8 mouse cellular contexts compared by ENCODE assay signal in genomic region chr1:186264639-186265038, GRCm38 (mm10).
A peak's percentile ranks its signal among the peaks of the same experiment; 100 is the strongest.
DNase-seq lines count a peak whose midpoint lies in the region; ATAC-seq and TF ChIP-seq lines count a peak whose summit lies in the region.

No protein-coding gene starts in this region.

- H3K4me2 ChIP-seq in embryonic facial prominence, embryonic 14.5 days (ENCODE audit: low read depth, low read length) = no peak overlapping the region
- 0 out of 2 replicates have a peak overlapping the region, but pooled peaks have one; percentile 4 for H3K4me2 ChIP-seq in heart, embryonic 13.5 days
- no peak overlapping the region for H3K4me2 ChIP-seq in lung, postnatal 0 days (replicated peaks; ENCODE audit: low read depth, low read length)

- no peak overlapping the region for H3K9ac ChIP-seq in embryonic facial prominence, embryonic 14.5 days (ENCODE audit: low read depth, low read length)
- H3K9ac ChIP-seq in heart, embryonic 13.5 days = no peak overlapping the region
- no peak overlapping the region for H3K9ac ChIP-seq in lung, postnatal 0 days (replicated peaks; ENCODE audit: low read depth)

- H3K27ac ChIP-seq in embryonic facial prominence, embryonic 14.5 days (replicated peaks; ENCODE audit: low read depth, low read length) = peak overlapping the region; percentile 49
- H3K27ac ChIP-seq in heart, embryonic 13.5 days (replicated peaks) = peak overlapping the region; percentile 85
- H3K27ac ChIP-seq in lung, postnatal 0 days (ENCODE audit: low read length) = no peak overlapping the region

- H3K4me1 ChIP-seq in embryonic facial prominence, embryonic 14.5 days (ENCODE audit: control insufficient read depth, insufficient read depth, low read length) = peaks cover 16% of the 10 kb centered on the region
- H3K4me1 ChIP-seq in heart, embryonic 13.5 days = peaks cover 41% of the 10 kb centered on the region
- peaks cover 16% of the 10 kb centered on the region; the same call in 1 of the 2 replicates for H3K4me1 ChIP-seq in lung, postnatal 0 days (ENCODE audit: insufficient read depth, low read depth, low read length)

- peak; percentile 62 for DNase-seq in left cerebral cortex, postnatal 4 days
- DNase-seq in left cerebral cortex, postnatal 25 days (ENCODE audit: low spot score in 2 of 2) = no peak
- peak; percentile 80 for DNase-seq in embryonic facial prominence, embryonic 14.5 days (ENCODE audit: low spot score)
- DNase-seq in lung, postnatal 0 days (ENCODE audit: low spot score) = peak; percentile 69
- no peak for DNase-seq in embryo, embryonic 10.5 days (ENCODE audit: low spot score)
- no peak for DNase-seq in ovary, postnatal 10 days (ENCODE audit: low spot score)
- no peak for DNase-seq in thymus, postnatal 25 days

- H3K9me3 ChIP-seq in embryonic facial prominence, embryonic 14.5 days (ENCODE audit: control insufficient read depth, low read length) = peaks cover 10% of the 10 kb centered on the region; the same call in 1 of the 2 replicates
- H3K9me3 ChIP-seq in heart, embryonic 13.5 days = peaks cover 6% of the 10 kb centered on the region; the same call in 1 of the 2 replicates
- no peaks in the 10 kb centered on the region for H3K9me3 ChIP-seq in lung, postnatal 0 days (ENCODE audit: low read length)

- H3K36me3 ChIP-seq in embryonic facial prominence, embryonic 14.5 days (ENCODE audit: control insufficient read depth, insufficient read depth, low read length) = no peaks in the 10 kb centered on the region
- no peaks in the 10 kb centered on the region for H3K36me3 ChIP-seq in heart, embryonic 13.5 days
- no peaks in the 10 kb centered on the region for H3K36me3 ChIP-seq in lung, postnatal 0 days (ENCODE audit: insufficient read depth, low read length)

- no peak for TF ChIP-seq CTCF in lung, postnatal 0 days (IDR thresholded peaks at IDR 0.05)

- TF ChIP-seq EP300 in lung, postnatal 0 days (IDR thresholded peaks at IDR 0.05) = no peak

- intact Hi-C loops in left cerebral cortex, postnatal 4 days (cut with DNase I) = no loop called here
- intact Hi-C loops in left cerebral cortex, postnatal 25 days (cut with DNase I) = no loop called here

- WGBS in embryonic facial prominence, embryonic 14.5 days = 35% methylated on average over 3 of the region's 3 CpGs
- WGBS in heart, embryonic 13.5 days = 38% methylated on average over 3 of the region's 3 CpGs
- 18% methylated on average over 3 of the region's 3 CpGs for whole genome bisulfite sequencing in lung, postnatal 0 days

- H3K27me3 ChIP-seq in embryonic facial prominence, embryonic 14.5 days (replicated peaks; ENCODE audit: control insufficient read depth, insufficient read depth, low read length) = no peaks in the 10 kb centered on the region
- H3K27me3 ChIP-seq in heart, embryonic 13.5 days (replicated peaks) = no peaks in the 10 kb centered on the region
- H3K27me3 ChIP-seq in lung, postnatal 0 days (replicated peaks; ENCODE audit: insufficient read depth, low read length) = no peaks in the 10 kb centered on the region

- no peak overlapping the region for H3K4me3 ChIP-seq in embryonic facial prominence, embryonic 14.5 days (ENCODE audit: low read depth, low read length)
- no peak overlapping the region for H3K4me3 ChIP-seq in heart, embryonic 13.5 days
- no peak overlapping the region for H3K4me3 ChIP-seq in lung, postnatal 0 days (ENCODE audit: low read depth, low read length)

- ATAC-seq in embryonic facial prominence, embryonic 14.5 days (ENCODE audit: low read depth) = no peak
- ATAC-seq in heart, embryonic 13.5 days (ENCODE audit: extremely low read depth, insufficient number of reproducible peaks, low FRiP score, low TSS enrichment) = no peak
- no peak for ATAC-seq in lung, postnatal 0 days

Comparison
In these comparisons a context has a peak if more than half of its experiments do, and no peak if none do; other contexts are left out.
1. DNase-seq: peak in left cerebral cortex, postnatal 4 days (single experiment), embryonic facial prominence, embryonic 14.5 days (single experiment) and lung, postnatal 0 days (single experiment); none in left cerebral cortex, postnatal 25 days (0 of 2), embryo, embryonic 10.5 days (single experiment), ovary, postnatal 10 days (single experiment) and thymus, postnatal 25 days (single experiment).